Mouse (Mus musculus) T-helper 17 cell (primary cell): ENCODE data around the gene Hmbs.
"Not testable (repeated sequence)": the region's sequence is repeated elsewhere in the genome, so short reads cannot be mapped to it uniquely, and the experiment has no call there.

Experiments
- in situ Hi-C, 2 experiments: fragments of 300-600 bp; cut with MboI, MseI; formaldehyde crosslinking; loops; 1 replicate in 1 of 2; 2 replicates in 1 of 2; pipeline ENCODE4 v1.15.1; 2025; ENCODE audit warnings: high pct_unique_total_duplicates in 2 of 2

The Hmbs gene

GRCm38 (mm10) chr9:44325032-44325767 lies 18.8 kb downstream of the Hmbs start:
- in situ Hi-C loops, result not testable (repeated sequence)

- in situ Hi-C loops, result no loop called here
These were observed 19.9 kb downstream of the Hmbs start for GRCm38 (mm10) chr9:44324147-44324546.

GRCm38 (mm10) chr9:44323656-44324055 lies 20.4 kb downstream of the Hmbs start:
- in situ Hi-C loops, result not testable (repeated sequence)

GRCm38 (mm10) chr9:44320799-44321133 lies 23.3 kb downstream of the Hmbs start:
- in situ Hi-C loops, result no loop called here

GRCm38 (mm10) chr9:44319887-44320798 lies 23.9 kb downstream of the Hmbs start, which contains the start of gene C2cd2l:
TSS of gene C2cd2l (minus strand) at chr9:44320285.
- in situ Hi-C loops, result no loop called here

- in situ Hi-C loops, result no loop called here
These were observed 24.7 kb downstream of the Hmbs start for GRCm38 (mm10) chr9:44319105-44319886.

GRCm38 (mm10) chr9:44318826-44319095 lies 25.3 kb downstream of the Hmbs start:
- in situ Hi-C loops, result no loop called here

GRCm38 (mm10) chr9:44318076-44318825 lies 25.8 kb downstream of the Hmbs start:
- in situ Hi-C loops, result no loop called here

- in situ Hi-C loops, result no loop called here
These were observed 26.6 kb downstream of the Hmbs start for GRCm38 (mm10) chr9:44317452-44317851.

- in situ Hi-C loops, result no loop called here
These were observed 29.1 kb downstream of the Hmbs start for GRCm38 (mm10) chr9:44314910-44315309.

- in situ Hi-C loops, result no loop called here
These were observed 29.8 kb downstream of the Hmbs start for GRCm38 (mm10) chr9:44314257-44314547.

GRCm38 (mm10) chr9:44313476-44314256 lies 30.4 kb downstream of the Hmbs start:
- in situ Hi-C loops, result no loop called here

- in situ Hi-C loops, result no loop called here
These were observed 32.6 kb downstream of the Hmbs start for GRCm38 (mm10) chr9:44311136-44312134.

GRCm38 (mm10) chr9:44310750-44311135 lies 33.3 kb downstream of the Hmbs start:
- in situ Hi-C loops, result no loop called here

GRCm38 (mm10) chr9:44309756-44310155 lies 34.3 kb downstream of the Hmbs start:
- in situ Hi-C loops, result loop anchor here in 1 of 2 experiments (10.0 kb wide), 1 partner anchor 1875 kb away; no protein-coding TSS in a partner anchor

GRCm38 (mm10) chr9:44307248-44307647 lies 36.8 kb downstream of the Hmbs start:
- in situ Hi-C loops, result loop anchor here in 1 of 2 experiments (10.0 kb wide), 1 partner anchor 1872 kb away; no protein-coding TSS in a partner anchor

GRCm38 (mm10) chr9:44306532-44306931 lies 37.5 kb downstream of the Hmbs start:
- in situ Hi-C loops, result loop anchor here in 1 of 2 experiments (10.0 kb wide), 1 partner anchor 1872 kb away; no protein-coding TSS in a partner anchor

GRCm38 (mm10) chr9:44305466-44306079 lies 38.5 kb downstream of the Hmbs start, which contains the start of gene Hinfp:
TSS of gene Hinfp (minus strand) at chr9:44305671.
- in situ Hi-C loops, result loop anchor here in 1 of 2 experiments (10.0 kb wide), 1 partner anchor 1871 kb away; no protein-coding TSS in a partner anchor

- in situ Hi-C loops, result loop anchor here in 1 of 2 experiments (10.0 kb wide), 1 partner anchor 1865 kb away; no protein-coding TSS in a partner anchor
These were observed 44.0 kb downstream of the Hmbs start for GRCm38 (mm10) chr9:44300001-44300400.
